Mouse (Mus musculus) gastrocnemius, postnatal 25 days (tissue): ENCODE results near the gene Selenos. TPM values are rescaled to one million over a fixed set of nuclear protein-coding genes. Genes with fewer than 3 reads are reported as not detected.

Source experiments
- DNase-seq: peaks from one replicate; pipeline ENCODE4 v3.0.0; 2022
- total RNA-seq, 2 experiments: library from RNA; stranded (reverse); gene quantifications; 1 replicate in 1 of 2; 2 replicates in 1 of 2; pipeline ENCODE4 v1.2.3; 2021

Gene Selenos
- total RNA-seq, 2 experiments from 2014 or later = 25.6 to 27.3 TPM

- peak; percentile 46 for DNase-seq
Measured at GRCm38 (mm10) chr7:66084546-66084945, 5.1 kb downstream of the Selenos start.

GRCm38 (mm10) chr7:66087652-66088051 lies 8.2 kb downstream of the Selenos start:
- DNase-seq = no peak

- DNase-seq = no peak
Measured at GRCm38 (mm10) chr7:66088077-66088476, 8.6 kb downstream of the Selenos start.

DNA sequence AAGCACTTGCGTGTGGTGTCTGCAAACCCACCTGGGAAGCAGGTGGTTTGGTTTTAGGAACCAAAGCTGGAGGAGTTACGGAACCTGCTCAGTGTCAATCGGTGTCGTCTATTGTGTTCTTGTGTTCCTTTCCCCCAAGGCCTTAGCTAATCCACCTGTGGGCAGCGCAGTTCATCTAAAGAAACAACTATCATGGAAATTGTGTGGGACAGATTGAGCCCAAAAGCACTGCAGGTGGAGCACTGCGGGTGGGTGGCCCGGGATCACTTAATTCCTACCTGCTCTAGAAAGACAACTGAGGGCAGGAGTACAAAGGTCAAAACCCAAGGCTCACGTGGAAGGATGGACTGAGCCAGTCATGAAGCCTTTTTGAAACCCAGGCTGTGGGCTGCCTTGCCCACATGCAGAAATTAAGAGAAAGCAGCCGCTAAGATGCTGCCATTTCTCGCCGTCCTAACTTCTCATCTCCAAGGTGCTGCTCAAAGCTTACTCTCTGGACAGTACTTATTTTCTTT lies 11.3 kb downstream of the Selenos start:
- no peak for DNase-seq

- no peak for DNase-seq
Measured at GRCm38 (mm10) chr7:66091553-66091952, 12.1 kb downstream of the Selenos start.

GRCm38 (mm10) chr7:66092656-66093055 lies 13.2 kb downstream of the Selenos start:
- no peak for DNase-seq

- DNase-seq = peak; percentile 31
Measured at GRCm38 (mm10) chr7:66094141-66094540, 14.7 kb downstream of the Selenos start.

- DNase-seq = no peak
Measured at GRCm38 (mm10) chr7:66098803-66099202, 19.4 kb downstream of the Selenos start.

DNA sequence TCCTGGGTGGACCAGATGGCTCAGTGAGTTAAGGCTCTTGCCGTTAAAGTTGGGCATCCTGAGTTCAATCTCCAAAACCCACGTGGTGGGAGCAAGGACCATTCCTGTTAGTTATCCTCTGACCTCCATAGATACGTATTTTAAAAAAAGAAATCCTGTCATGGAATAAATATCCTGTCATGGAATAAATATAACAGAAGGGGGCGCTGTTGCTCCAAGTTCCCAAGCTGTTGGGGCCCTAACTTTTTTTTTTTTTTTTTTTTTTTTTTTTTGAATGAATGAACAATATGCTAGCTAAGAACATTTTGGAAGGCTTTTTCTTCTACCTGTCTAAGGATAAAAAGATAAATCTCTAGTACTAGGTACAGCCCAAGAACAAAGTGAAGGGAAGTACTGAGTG lies 22.4 kb downstream of the Selenos start:
- no peak for DNase-seq

- DNase-seq = no peak
Measured at GRCm38 (mm10) chr7:66104531-66104930, 25.1 kb downstream of the Selenos start.

- DNase-seq = no peak
Measured at GRCm38 (mm10) chr7:66105771-66106170, 26.3 kb downstream of the Selenos start.

- DNase-seq = no peak
Measured at GRCm38 (mm10) chr7:66106581-66107056, 27.2 kb downstream of the Selenos start.

DNA sequence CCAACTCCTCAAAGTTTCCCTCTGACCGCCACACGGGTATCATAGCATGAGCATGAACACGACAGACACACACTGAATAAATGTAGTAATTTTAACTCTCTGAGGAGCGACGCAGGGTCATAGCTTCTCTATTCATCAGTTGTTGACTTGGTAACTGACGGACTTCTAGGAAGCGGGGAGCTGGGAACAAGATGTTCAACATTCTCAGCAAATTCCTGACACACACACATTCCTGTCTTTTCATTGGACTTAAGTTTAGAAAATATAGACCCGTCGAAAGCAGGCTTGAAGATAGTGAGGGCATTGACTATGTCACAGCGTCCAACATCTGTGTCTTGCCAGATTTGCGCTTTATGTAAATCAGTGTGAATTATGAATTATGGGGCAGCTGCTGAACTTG lies 27.8 kb downstream of the Selenos start:
- no peak for DNase-seq

GRCm38 (mm10) chr7:66107930-66108329 lies 28.5 kb downstream of the Selenos start:
- DNase-seq = no peak

GRCm38 (mm10) chr7:66108961-66109854 lies 29.8 kb downstream of the Selenos start, which contains the start of gene Chsy1:
Gene Chsy1 (plus strand): TSS chr7:66109515.
- peak; percentile 90 for DNase-seq

- DNase-seq = peak; percentile 24
Measured at GRCm38 (mm10) chr7:66109855-66110635, 30.6 kb downstream of the Selenos start.

GRCm38 (mm10) chr7:66110636-66111112 lies 31.2 kb downstream of the Selenos start:
- no peak for DNase-seq

DNA sequence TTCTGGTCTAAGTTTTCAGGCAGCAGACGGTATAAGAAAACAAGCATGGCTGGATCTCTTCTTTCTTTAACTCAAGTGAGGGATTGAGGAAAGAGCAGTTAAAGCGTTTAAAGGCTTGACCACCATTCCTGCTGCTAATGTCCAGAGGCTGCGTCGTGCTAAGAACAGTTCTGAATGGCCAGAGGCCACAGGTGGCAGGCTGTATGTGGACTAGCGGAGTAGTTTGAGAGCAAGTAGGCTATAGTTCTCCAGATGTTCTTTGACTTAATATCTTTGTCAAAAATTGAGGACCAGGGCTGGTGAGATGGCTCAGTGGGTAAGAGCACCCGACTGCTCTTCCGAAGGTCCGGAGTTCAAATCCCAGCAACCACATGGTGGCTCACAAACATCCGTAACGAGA lies 31.8 kb downstream of the Selenos start:
- no peak for DNase-seq

- no peak for DNase-seq
Measured at GRCm38 (mm10) chr7:66113561-66113960, 34.1 kb downstream of the Selenos start.

- no peak for DNase-seq
Measured at GRCm38 (mm10) chr7:66115821-66116343, 36.4 kb downstream of the Selenos start.

DNA sequence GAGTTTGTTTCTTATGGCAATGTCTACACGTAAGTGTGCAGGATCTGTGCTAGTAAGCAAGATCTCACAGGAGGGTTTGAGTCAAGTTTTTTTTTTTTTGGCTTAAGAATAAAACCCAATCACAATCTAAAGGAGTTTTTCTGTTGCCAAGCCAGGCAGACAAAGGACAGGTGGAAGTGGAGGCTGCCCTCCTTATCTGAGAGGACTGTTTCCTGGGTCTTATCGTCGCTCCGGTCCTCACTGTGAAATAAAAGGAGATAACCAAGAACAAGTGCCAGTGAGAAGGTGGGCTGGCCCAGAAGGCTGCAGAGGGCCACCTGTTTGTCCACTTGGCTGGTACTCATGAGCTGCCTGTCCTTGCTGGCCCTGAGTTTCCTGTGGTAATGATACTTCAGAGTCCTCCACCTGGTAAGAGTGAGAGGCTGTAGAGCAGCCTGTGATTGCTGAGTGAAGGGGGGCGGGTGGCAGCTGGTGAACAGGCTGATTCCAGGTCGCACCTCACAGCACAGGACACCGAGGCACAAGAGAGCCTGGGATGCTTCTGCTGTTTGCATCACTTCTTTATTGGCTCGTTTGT lies 37.5 kb downstream of the Selenos start:
- no peak for DNase-seq

DNA sequence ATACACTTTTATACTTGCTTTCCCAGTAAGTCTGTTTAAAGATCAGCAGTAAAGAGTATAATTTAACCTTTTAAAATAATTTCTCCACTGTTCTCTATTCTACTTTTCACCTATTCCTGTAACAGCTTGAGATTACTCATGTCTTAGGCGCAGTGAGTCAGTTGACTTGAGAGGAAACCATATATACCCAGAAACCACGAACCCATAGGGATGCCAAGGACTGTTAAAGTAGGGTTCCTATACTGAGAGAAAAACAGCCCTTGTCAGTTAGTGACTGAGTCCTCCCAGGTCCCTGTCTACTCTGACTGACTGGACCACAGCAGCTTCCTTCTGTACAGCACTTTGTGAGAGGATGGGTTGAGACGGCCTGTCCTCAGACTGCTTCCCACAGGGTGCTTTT lies 38.6 kb downstream of the Selenos start:
- no peak for DNase-seq
